Mouse (Mus musculus) CD8-positive naive resting alpha-beta T cell, adult 2 months (primary cell): ENCODE results near the gene Shank3.

Source experiments
- DNase-seq, 2 experiments: peaks; one replicate each; pipeline ENCODE4 v3.0.0; 2022; ENCODE audit warnings: low read depth in 2 of 2, low spot score in 2 of 2

Gene Shank3

GRCm38 (mm10) chr15:89477091-89477491 lies 22.3 kb upstream of the Shank3 start, which contains the start of gene Arsa:
Arsa (minus strand) TSS chr15:89477425.
- no peak for DNase-seq

GRCm38 (mm10) chr15:89477806-89478205 lies 21.6 kb upstream of the Shank3 start:
- DNase-seq, result no peak

DNA sequence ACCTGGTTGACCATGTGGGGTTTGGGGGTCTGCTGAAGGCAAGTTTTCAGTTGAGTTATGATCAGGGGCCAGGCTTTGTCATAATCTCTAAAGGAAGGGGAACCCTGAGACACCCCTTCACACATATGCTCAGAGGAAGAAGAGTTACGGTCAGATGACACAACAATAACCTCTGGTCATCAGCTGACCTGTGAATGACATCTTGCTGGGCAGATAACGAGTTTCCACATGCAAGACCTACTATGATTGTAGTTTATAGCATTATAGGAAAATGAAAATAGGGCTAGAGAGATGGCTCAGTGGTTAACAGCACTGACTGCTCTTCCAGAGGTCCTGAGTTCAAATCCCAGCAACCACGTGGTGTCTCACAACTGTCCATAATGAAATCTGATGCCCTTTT lies 20.8 kb upstream of the Shank3 start:
- no peak for DNase-seq

GRCm38 (mm10) chr15:89480584-89480983 lies 18.8 kb upstream of the Shank3 start:
- DNase-seq, result no peak

DNA sequence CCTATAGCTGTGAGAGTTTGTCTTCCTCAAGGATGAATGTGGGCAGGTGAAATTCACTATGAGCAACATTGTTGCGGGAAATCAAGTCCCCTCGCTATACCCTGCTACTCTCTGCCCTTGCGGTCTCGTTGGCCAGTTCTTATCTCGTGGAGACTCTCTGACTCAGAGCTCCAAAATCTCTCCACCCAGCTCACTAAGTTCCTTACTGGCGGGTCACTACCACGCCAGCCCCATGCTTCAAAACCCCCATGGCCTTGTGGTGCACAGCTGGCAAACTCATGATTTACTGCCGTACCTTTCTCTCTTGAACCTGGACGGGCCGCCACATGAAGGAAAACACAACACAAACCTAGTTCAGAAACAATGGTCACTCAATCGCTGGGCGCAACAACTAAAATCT lies 11.2 kb upstream of the Shank3 start:
- DNase-seq, result no peak

DNA sequence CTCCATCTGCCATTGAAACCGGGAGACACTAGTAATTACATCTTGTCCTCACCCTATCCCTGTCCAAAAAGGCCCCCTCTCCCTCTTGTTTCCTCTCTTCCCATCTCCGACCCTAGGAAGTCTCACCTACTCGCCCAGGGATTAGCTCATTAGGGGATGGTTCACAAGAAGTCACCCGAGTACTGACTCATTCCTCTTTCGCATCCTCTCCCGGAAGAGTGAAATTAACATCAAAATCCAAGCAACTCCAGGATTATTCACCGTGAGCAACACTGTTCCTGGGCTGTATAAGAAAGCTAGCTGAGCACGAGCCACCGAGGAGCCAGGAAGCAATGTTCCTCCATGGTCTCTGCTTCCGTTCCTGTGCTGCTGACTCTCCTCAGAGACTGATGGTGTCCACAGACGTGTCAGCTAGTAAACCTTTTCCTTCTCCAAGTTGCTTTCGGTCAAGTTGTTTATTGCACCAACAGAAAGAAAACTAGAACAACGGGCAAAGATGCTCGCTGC lies 10.8 kb upstream of the Shank3 start:
- no peak for DNase-seq

DNA sequence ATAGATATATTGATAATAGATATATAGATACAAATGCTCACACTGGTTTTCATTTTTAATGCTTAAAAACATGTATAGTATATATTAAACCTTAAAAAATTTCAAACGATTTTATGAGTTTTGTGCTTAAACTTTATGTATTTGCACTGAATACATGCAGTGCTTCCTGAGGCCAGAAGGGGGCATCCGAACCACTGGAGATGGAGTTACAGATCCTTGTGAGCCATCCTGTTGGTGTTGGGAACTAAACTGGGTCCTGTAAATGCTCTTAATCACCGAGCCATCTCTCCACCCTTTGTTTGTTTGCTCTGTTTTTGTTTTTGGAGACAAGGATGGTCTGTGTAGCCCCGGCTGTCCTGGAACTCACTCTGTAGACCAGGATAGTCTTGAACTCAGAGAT lies 4.5 kb upstream of the Shank3 start:
- DNase-seq, result no peak

- DNase-seq, result no peak
Measured at GRCm38 (mm10) chr15:89496131-89496530, 3.3 kb upstream of the Shank3 start.

DNA sequence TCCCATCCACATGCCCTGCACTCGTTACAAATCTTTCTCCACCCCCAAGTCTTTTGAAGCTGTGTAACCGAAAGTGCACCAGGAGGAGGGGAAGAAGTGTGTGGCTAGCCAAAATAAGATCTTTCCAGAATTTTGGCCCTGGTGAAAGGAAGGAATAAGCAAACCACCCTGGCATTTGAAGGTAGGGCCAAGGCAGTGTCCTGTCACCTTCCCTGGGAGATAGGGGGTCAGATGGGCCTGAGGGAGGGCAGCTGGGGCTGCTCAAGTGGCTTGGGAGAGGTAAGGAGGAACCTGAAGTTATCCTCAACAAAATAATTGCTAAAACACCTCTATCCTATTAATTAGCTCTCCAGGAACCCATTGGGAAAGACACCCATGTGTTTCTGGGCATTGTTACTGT lies 2.6 kb upstream of the Shank3 start:
- DNase-seq, result no peak

GRCm38 (mm10) chr15:89497391-89498048 lies 1.9 kb upstream of the Shank3 start:
- no peak for DNase-seq

DNA sequence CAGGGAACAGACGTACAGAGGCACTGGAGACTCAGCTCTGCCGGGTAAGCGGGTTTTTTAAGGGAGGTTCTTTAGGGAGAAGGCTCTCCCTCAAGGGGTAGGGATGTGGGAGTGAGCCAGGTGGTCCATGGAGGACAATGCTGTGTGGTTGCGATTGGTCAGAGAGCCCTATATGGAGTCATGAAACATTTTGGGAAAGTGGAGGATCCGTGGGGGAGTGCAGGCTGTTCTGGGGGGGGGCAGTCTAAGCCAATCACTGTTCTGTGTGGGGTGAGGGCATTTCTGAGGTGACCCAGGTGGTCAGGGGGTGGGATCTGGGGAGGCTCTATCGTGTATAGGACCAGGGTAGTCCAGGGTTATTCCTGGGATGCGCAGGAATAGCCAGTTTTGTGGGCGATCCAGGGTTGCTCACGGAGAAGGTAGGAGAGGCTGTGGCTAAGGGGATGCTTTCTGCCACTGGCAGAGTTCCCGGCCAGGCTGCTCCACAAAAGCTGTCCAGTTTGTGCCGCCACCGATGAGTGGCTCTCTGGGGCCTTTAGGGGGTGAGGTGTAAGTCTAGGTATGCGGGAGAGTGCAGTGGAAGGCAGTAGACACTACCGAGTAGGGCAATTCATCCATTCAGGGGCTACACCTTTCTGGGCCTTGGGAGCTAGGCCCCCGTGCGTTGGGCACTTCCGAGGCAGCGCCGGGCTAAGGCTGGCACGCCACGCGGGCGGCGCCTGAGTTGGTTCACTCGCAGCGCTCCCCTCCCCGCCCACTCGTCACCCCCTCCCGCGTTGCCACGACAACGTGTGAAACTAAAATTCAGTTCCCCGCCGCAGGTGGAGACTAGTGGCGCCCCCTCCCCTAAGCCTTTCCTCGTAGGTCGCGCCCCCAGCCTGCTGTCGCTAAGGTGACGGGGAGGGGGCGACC lies 1.1 kb upstream of the Shank3 start:
- DNase-seq, result peak; percentile 20 to 47

GRCm38 (mm10) chr15:89499784-89500220 lies 379 bp downstream of the Shank3 start:
- no peak for DNase-seq

DNA sequence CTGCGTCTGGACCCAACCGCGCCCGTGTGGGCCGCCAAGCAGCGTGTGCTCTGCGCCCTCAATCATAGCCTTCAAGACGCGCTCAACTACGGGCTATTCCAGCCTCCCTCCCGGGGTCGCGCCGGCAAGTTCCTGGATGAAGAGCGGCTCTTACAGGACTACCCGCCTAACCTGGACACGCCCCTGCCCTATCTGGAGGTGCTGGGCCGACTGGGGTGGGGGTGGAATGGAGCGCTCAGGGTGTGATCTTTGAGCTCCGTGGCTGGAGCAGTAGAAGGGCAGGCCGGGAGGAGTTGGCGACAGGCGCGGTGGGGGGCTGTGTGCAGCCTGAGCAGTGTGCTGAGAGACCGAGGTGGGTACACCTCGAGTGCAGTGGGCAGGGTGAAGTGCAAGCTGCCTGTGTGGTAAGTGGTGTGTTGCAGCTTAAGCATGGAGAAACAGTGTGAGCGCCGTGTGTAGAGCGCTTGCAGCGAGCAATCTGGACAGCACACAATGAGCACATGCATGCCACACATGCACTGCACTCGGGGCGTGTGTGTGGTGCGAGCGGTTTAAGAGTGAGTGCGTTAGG lies 883 bp downstream of the Shank3 start:
- DNase-seq, result no peak

GRCm38 (mm10) chr15:89501321-89501720 lies 1.9 kb downstream of the Shank3 start:
- no peak for DNase-seq

DNA sequence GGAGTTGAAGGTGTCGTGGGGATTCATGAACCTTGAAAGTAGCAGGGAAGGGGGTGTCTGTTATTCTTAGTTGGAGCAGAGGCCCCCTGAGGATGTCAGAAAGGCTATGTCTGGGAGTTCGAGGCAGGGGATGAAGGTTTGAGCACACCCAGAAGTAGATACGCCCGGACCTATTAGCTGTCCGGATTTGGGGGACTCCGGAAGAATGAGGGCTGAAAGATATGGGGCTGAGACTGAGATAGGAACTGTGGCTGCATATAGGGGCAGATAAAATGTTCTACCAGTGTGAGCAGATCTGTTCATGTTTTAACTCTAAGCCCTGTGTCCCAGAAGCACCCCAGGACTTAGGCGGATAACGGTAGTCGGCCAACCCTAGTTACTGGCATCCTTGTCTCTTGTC lies 5.4 kb downstream of the Shank3 start:
- DNase-seq, result no peak

DNA sequence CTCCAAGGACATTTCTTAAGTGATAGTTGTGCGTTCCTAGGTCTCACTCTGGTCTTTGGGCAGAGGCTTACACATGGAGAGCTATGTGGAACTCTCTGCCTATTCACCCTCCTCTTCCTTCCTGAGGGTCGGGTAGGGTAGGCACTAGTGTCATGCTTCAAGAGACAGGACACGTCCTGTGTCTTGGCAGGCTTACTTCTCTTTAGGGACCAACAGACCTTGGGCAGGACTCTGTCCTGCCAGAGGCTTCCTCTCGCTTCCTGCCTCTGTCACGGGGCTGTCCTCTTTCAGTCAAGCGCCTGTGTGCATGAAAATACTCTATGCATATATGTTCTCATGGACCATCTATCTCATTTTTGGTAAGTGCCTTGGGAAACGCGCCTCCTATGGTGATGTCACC lies 8.3 kb downstream of the Shank3 start:
- DNase-seq, result no peak

DNA sequence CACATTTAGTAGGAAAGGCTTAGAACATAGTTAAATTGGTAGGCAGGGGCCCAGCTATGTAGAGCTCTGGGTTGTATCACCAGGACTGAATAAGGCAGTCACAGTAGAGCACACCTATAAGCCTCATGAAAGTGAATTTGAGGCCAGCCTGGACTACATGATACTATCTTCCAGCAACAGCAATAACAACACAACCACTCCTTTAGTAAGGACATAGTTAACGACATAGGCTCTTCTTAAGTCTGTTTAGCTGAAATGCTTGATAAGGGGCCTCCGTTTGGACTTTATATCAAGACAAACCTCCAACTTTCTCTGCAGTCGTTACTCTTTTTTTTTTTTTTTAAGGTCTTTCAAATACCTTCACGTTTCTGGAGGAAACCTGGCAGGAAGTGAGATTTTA lies 13.3 kb downstream of the Shank3 start:
- no peak for DNase-seq

DNA sequence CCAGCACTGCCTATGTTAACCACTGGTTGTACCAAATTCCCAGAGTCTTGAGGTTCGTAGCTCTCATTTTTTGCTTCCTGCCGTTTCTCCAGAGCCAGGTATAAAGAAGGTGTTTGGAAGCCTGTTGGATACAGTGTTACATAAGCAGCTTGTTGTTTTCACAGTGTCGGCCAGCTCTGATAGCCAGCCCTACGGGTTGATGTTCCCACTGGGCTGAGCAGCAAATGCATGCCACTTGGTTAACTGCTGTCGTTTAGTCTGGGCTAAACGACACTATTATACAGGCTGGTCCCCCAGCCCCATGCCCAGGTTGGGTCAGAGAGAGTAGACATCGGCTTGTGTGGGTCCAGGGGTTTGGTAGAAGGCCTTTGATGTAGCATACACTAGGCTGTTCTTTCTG lies 22.5 kb downstream of the Shank3 start:
- no peak for DNase-seq

GRCm38 (mm10) chr15:89522566-89523282 lies 23.3 kb downstream of the Shank3 start:
- DNase-seq, result no peak

DNA sequence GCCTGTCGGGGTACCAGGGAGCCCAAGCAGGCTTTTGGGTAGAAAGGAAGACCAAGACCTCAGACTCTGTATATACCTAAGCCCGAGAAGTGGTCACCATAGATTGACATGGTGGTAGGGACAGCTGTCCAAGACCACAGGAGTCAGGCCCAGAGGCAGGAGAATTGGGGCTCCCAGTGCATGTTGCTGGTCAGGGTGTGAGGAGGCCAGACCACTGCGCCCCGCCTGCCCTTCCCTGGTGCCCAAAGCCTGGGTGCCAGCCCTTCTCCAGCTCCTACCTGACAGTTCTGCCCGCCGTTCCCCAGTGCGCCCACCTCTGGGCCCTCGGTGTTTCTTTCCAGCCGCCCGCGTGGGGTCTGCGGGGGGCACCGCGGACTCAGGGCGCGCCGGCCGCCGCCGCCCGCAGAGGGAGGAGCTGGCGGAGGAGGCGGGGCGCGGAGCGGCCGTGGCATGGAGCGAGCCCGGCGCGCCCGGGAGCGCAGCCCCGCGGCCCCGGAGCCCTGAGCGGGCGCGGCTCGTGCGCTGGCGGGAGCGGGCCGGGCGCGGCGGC lies 23.9 kb downstream of the Shank3 start:
- DNase-seq, result no peak

DNA sequence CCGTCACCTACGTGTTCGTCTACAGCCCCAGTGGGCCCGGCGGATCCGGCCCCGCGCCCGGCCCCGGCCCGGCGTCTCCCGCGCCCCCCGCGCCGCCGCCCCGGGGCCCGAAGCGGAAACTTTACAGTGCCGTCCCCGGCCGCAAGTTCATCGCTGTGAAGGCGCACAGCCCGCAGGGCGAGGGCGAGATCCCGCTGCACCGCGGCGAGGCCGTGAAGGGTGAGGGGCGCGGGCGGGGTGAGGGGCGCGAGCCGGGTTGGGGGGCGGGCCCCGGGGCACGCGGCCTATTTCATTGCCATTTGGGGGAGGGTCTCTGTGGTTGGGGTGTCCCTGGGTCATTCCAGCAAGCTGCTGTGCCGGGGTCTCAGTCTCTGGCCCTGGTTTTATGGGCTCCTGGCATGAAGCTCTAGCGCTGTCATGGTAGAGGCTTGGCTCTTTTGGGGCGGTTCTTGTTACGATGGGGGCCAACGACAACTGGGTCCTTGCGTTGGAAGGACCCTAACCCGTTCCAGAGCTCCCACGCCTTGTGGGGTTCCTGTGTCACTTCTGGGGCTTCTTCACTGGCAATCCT lies 24.7 kb downstream of the Shank3 start:
- DNase-seq, result no peak
